Mouse (Mus musculus) Patski (cell line): ENCODE results near the gene Inpp1. TPM values are rescaled to one million over a fixed set of nuclear protein-coding genes. Genes with fewer than 3 reads are reported as not detected.

Experiments used
- ATAC-seq: fragments of 100-300 bp; one replicate; pipeline ENCODE4 v1.8.0; 2021
- CTCF ChIA-PET: fragments of 350-600 bp; sonication (Branson Sonifier 250); formaldehyde crosslinking; loops from one replicate; lab custom pipeline; 2022; ENCODE audit warnings: inconsistent platforms; lab: Charles Lee
- POLR2A ChIA-PET: fragments of 350-600 bp; sonication (Branson Sonifier 250); formaldehyde crosslinking; loops from one replicate; lab custom pipeline; 2022; ENCODE audit warnings: antibody characterized with exemption, inconsistent platforms; lab: Charles Lee
- DNase-seq: peaks from one replicate; pipeline ENCODE4 v3.0.0-alpha.2; 2011; ENCODE audit warnings: low read depth, low spot score
- H3K27me3 ChIP-seq: fragments of 371-371 bp; one replicate; pipeline ENCODE4 v1.5.1; 2021
- CTCF ChIP-seq: fragments of 100-300 bp; IDR thresholded peaks from one replicate; pipeline ENCODE4 v1.5.1; 2021
- in situ Hi-C: fragments of 300-500 bp; cut with MboI; formaldehyde crosslinking; loops from 3 replicates; pipeline ENCODE4 v1.11.1; 2018; ENCODE audit warnings: low pct_unique_long_range_greater_than_20kb, mixed read lengths
- polyA plus RNA-seq: library from polyadenylated mRNA; unstranded; gene quantifications from one replicate; pipeline ENCODE4 v1.2.3, GENCODE M21; 2021

Inpp1 gene
- polyA plus RNA-seq, 1 experiment from 2014 or later: 24.3 TPM

DNA sequence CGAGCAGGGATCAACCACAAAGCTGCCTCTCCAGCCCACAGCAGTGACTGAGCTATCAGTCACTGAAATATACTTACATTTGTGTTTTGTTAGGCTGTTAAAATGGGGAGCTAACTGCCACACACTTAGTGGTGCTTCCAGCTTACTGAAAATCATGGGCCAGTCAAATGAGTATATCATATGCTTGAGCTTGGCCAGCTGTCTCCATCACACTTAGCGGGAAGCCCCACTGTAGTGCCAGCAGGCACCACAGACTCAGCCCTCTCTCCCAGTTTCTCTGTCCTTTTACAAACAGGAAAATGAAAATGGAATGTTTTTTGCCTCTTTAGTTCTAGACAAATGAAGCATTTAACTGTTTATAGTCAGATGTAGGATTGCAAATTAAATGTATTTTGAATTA lies 21.6 kb downstream of the Inpp1 start:
- CTCF ChIA-PET: interaction anchor here (2.7 kb wide), 1 partner anchor 11 kb away, joined by 10 read pairs; no protein-coding TSS in a partner anchor
- no peak for DNase-seq
- TF ChIP-seq CTCF: no peak

DNA sequence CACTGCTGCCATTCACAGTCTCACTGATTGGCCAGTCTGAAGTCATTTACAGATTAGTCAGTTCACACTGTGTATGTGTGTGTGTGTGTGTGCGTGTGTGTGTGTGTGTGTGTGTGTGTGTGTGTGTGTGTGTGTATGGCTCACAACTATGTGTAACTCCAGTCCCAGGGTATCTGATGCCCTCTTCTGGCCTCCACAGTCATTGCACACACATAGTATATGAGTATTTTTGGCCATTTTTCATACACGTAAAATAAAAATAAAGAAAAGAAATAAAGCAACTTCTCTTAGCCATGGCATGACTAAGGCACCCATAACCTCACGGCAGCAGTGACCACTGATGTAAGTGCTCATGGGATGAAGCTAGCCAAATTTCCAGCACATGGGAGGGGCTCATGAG lies 23.8 kb downstream of the Inpp1 start:
- CTCF ChIA-PET: interaction anchor here (1.7 kb wide), 2 partner anchors 12 to 33 kb away, joined by 4 read pairs; no protein-coding TSS in a partner anchor
- no peaks in the 10 kb centered on the region for H3K27me3 ChIP-seq
- POLR2A ChIA-PET: interaction anchor here (0.7 kb wide), 1 partner anchor 60 kb away, joined by 5 read pairs; no protein-coding TSS in a partner anchor
- in situ Hi-C loops: no loop called here
- ATAC-seq (no peak), DNase-seq (no peak)
- peak; percentile 45 for TF ChIP-seq CTCF

More for the DNA sequence above, 21.6 kb downstream of the Inpp1 start:
- no peaks in the 10 kb centered on the region for H3K27me3 ChIP-seq
- in situ Hi-C loops: no loop called here
- POLR2A ChIA-PET: no interaction called here
- ATAC-seq: no peak

DNA sequence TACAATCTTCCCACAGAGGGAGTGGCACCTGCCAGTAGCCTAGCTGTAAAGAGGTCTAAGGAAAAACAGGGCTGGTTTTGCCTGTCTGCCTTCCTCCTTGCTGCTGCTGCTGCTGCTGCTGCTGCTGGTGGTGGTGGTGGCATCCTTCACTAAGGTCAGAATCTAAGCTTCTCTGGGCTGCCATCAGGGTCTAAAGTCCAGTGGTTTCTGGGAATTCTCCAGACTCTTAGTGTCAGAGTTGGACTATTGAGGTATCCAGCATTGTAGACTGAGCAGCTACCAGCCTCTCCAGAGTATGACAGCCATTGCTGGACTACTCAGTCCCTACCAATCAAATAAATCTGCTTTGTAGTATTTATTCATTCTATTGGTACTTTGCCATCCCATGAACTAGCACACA lies 24.8 kb downstream of the Inpp1 start:
- in situ Hi-C loops: no loop called here

DNA sequence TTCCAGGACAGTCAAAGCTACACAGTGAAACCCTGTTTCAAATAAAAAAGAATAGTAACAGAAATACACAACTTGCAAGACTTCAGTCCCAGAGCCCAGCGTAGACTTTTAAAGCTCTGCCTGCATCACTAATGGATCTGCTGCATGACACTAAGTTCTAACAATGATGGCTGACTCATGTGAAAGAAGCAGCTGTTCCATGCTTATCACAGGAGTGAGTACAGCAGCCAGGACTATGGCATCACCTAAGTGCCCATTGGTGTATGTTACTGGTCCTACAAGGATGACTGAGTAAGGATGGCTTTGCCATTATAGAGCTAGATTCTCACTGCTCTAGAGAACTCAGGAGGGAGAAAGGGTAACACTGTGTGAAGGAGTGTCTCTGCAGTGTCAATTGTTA lies 30.2 kb downstream of the Inpp1 start:
- DNase-seq (no peak), ATAC-seq (no peak)
- POLR2A ChIA-PET: no interaction called here
- no peaks in the 10 kb centered on the region for H3K27me3 ChIP-seq
- in situ Hi-C loops: no loop called here
- TF ChIP-seq CTCF: no peak
- CTCF ChIA-PET: no interaction called here

More for the DNA sequence above, 24.8 kb downstream of the Inpp1 start:
- no peak for DNase-seq
- ChIA-PET POLR2A (no interaction called here), CTCF (no interaction called here)
- no peaks in the 10 kb centered on the region for H3K27me3 ChIP-seq
- ATAC-seq: no peak
- no peak for TF ChIP-seq CTCF

DNA sequence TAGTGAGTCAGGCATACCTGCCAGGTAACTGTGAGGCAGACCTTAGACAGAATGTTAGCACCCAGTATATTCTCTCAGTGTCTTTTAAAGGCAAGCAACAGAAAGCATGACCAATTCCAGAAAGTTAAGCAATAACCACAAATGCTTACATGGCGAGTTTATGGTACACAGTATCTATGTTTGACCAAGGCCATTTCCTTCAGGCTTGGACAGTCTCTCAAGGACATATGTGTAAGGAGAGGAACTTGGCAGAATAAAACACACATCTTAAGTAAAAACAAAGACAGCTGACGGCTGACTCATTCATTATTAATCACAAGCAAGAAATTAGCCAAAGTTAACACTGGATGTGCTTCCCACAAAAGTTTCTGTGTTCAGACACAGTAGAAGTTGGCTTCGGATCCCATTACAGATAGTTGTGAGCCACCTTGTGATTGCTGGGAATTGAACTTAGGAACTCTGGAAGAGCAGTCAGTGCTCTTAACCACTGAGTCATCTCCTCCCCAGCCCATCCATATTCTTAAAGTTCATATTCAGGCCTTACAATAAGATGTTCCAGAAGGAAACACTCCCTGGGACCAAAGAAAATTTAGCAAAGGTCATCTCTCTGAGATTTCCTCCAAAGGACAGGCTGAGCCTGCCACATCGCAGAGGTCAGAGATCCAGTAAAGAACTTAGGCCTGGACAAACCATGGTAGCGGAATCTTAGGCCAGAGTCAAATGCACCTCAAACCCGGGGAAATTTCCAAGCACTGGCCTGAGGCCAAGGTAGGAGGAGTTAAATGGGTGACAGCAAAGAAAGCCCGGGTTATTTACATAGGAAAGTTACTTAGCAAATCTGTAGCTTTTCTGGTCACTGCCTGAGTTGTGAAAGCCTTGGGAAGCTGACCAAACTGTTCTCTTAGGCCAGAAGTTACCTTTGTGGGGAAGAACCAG lies 52.0 kb downstream of the Inpp1 start:
- ATAC-seq (peak; percentile 17), DNase-seq (no peak)
- H3K27me3 ChIP-seq: no peaks in the 10 kb centered on the region
- in situ Hi-C loops: no loop called here
- TF ChIP-seq CTCF: no peak
- ChIA-PET CTCF (no interaction called here), POLR2A (no interaction called here)

DNA sequence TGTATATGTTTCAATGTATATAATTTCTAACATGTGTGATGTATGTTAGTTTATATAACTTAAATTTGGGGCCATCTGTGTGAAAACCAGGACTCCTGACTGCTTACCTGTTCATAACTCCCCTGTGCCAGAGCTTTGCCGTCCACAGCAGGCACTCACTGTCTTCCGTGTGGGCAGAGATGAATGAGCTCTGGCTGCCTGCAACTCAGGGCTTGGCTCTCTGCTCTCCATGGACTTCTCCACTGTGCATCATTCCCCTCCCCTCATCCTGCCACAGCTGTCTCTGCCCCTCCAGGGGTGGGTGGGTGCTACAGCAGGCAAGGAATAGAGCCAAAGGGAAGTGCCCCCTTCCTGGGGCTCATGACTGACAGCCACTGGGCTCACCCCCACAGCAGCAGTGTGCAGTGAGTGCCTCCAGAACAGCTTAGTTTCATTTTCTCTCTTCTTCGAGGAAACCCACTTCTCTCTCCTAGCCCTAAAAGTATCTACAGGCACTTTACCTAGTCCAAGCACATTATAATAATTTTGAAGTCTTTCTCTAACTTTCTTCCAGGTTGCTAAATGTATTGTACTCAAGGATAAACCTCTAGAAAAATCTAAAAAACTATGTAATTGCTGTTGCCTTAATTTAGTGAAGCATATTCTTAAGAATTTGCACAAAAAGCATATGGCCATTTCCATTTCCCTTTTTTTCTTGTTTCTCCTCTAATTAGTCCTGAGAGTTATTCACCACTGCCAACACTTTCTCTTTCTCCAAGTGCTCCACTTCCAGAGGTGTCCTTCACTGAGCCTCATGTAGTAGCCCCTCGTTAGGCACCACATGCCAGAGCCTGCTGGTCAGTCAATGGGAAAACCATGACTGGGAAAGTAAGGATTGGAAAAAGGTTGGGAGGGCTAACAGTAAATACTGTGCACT lies 53.3 kb downstream of the Inpp1 start:
- CTCF ChIA-PET: no interaction called here
- in situ Hi-C loops: no loop called here
- ATAC-seq (no peak), DNase-seq (no peak)
- no peaks in the 10 kb centered on the region for H3K27me3 ChIP-seq
- no peak for TF ChIP-seq CTCF
- POLR2A ChIA-PET: no interaction called here

DNA sequence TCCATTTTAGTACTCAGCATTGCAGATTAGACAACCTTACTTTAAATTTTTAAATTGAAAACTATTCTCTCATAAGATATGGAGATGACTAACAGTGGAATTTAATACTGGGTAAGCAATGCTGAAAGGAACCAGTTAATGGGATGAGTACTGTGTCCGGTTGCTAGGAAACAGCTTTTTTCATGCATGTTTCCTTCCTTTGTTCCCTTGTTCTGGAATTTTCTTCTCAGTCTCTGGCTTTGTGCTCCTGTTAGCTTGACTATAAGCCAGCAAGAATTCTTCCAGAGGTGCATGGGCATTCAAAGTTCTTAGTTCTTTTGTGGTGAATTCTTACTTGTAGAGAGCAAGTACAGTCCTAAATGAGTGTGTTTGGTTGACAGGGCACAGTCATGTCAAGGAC lies 59.3 kb downstream of the Inpp1 start:
- POLR2A ChIA-PET: no interaction called here
- no peaks in the 10 kb centered on the region for H3K27me3 ChIP-seq
- in situ Hi-C loops: no loop called here
- CTCF ChIA-PET: interaction anchor here (1.5 kb wide), 1 partner anchor 10 kb away, joined by 4 read pairs; no protein-coding TSS in a partner anchor
- ATAC-seq: no peak
- DNase-seq: no peak
- TF ChIP-seq CTCF: no peak

DNA sequence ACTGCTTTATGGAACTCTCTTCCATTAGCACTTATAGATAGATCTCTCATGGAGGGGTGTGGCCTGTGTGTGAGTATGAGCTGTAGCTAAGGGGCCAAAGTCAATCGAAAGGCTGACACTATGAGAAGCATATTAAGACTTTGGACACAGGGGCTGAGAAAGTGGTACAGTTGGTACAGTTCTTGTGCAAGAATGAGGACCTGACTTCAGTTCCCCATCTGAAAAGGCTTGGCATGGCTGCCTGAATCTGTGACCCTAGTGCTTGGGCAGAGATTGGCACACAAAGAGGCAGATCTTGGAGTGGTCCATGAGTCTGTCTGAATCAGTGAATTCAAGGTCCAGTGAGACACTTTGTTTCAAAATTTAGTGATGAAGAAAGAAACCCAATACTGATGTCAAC lies 63.2 kb downstream of the Inpp1 start:
- in situ Hi-C loops: loop anchor here (5.0 kb wide), 1 partner anchor 457 kb away; no protein-coding TSS in a partner anchor
- no peak for DNase-seq
- no peaks in the 10 kb centered on the region for H3K27me3 ChIP-seq
- ChIA-PET CTCF (no interaction called here), POLR2A (no interaction called here)
- ATAC-seq: no peak
- no peak for TF ChIP-seq CTCF

DNA sequence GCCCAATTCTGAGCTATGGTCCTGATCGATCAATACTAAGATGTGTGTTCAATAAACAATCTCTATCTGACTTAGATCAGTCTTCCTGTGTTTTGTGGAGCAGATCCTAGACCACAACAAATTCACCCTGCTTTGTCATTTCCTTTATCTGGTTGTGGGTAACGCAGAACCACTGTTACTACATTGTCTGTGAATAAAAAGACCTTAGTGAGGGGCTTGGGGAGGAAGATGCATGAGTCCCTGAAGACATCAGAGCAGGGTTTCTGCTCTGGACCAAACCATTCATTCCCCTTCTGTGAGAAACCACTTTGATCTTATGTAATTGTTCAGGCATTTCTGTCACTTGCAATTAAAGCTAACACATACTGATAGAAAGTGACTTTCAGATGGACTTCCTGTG lies 63.7 kb downstream of the Inpp1 start:
- ChIA-PET POLR2A (no interaction called here), CTCF (interaction anchor here (1.2 kb wide), 1 partner anchor 106 kb away, joined by 4 read pairs; no protein-coding TSS in a partner anchor)
- in situ Hi-C loops: loop anchor here (5.0 kb wide), 1 partner anchor 457 kb away; no protein-coding TSS in a partner anchor
- ATAC-seq (no peak), DNase-seq (no peak)
- H3K27me3 ChIP-seq: no peaks in the 10 kb centered on the region
- TF ChIP-seq CTCF: no peak

DNA sequence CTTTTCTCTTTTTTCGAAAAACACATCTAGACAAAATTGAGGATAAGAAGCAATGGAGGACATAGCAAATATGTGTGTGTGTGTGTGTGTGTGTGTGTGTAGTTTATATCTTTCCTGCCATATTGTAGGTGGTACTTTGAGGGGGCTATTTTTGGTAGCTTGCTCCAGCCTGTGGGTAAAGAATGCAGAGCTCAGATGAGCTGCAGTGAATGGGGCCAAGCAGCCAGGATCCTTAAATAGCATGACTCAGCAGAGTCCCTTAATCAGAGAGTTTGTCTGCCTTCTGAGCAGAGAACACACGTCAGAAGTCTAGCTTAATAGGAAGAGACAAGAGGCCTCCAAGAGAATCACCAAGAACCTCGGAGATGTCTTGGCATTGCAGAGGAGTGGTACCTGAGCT lies 64.8 kb downstream of the Inpp1 start:
- POLR2A ChIA-PET: no interaction called here

More for the DNA sequence above, 64.8 kb downstream of the Inpp1 start:
- no peak for TF ChIP-seq CTCF
- ATAC-seq (no peak), DNase-seq (no peak)
- no peaks in the 10 kb centered on the region for H3K27me3 ChIP-seq
- CTCF ChIA-PET: interaction anchor here (1.2 kb wide), 1 partner anchor 105 kb away, joined by 4 read pairs; no protein-coding TSS in a partner anchor
- in situ Hi-C loops: loop anchor here (5.0 kb wide), 1 partner anchor 455 kb away; no protein-coding TSS in a partner anchor
